Mouse (Mus musculus): ENCODE data around the gene Scgb1c1.

Gene Scgb1c1
- long read RNA-seq, experiment 1, partial matches to known transcripts: 0 of 2 reads
- long read RNA-seq, experiment 1, other reads (novel, unspliced or antisense): 0 of 2 reads
- long read RNA-seq, experiment 2, partial matches to known transcripts: 0 of 2 reads
- long read RNA-seq, experiment 2, other reads (novel, unspliced or antisense): 0 of 2 reads

DNA sequence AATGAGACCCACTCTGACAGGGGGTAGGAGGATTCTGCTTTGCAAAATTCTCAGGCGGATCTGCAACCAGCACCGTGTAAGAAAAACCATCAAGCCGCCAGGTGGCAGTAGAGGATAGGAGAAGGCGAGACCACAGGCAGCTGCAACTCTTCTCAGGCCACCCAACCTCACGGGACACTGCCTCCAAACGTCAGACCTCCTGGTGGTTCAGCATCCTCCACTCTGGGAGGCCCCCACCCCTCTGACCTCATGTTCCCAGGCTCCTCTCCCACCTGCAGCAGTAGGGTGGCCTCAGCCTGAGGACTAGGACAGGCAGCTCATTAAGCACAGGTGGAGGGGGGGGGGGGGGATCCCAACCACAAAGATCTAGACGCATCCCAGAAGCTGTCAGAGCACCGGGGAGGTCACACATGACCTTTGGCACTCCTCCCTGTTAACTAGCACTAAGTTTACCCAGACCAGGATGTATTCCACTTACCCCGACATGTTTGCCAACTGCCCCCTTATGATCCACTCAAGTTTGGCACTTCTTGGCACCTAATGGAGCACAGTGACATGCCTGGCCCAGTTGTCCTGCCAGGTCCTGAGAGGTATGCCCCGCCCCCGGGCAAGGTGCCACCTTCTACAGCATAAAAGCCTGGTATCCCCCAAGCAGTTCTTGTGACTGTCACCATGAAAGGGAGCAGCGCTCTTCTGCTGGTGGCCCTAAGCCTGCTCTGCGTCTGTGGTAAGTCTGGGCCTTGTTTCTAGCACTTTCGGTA lies at the start of gene Scgb1c1:
Gene Scgb1c1 (plus strand): TSS at position 643 of the 761 bp plus-strand sequence.
- intact Hi-C loops (cut with DNase I): loop anchor here (1.0 to 10.0 kb wide), 4 partner anchors 58 to 340 kb away; partner anchors contain the start of gene Ifitm1

DNA sequence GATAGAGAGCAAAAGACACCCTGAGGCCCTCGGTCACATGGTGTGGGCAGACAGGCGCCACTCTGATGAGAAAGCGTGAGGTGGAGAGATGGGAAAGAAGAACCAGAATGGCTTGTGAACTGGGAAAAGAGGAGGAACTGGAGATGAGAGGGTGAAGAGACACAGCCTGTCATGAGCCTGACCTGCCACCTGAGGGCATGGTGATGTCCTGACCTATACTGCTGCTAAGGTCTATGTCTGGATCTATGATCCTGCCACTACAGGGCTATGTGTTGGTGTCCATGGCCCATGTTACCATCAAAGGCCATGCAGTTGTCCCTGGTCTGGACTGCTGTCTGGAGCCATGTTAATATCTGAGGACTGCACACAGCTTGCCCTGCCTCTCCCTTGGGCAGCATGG lies 47.7 kb upstream of the Scgb1c1 start:
- intact Hi-C loops (cut with DNase I): no loop called here

DNA sequence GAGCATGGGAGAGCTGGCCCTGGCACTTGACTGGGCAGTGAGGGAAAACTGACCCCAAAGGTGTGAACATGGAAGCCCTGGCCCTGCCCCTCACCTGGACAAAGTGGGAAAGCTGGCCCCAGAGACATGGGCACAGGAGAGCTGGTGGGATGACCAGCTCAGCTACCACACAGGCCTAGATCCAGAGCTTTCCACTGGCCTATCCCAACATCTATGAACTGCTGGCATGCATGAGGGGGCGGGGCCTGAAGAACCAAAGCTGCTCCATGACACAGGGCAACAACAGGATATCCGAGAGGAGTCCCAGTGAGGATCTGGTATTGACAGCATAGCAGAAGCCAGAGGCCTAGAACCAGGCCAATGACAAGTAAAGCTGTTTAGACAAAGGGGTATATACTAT lies 47.1 kb upstream of the Scgb1c1 start:
- intact Hi-C loops (cut with DNase I): no loop called here

DNA sequence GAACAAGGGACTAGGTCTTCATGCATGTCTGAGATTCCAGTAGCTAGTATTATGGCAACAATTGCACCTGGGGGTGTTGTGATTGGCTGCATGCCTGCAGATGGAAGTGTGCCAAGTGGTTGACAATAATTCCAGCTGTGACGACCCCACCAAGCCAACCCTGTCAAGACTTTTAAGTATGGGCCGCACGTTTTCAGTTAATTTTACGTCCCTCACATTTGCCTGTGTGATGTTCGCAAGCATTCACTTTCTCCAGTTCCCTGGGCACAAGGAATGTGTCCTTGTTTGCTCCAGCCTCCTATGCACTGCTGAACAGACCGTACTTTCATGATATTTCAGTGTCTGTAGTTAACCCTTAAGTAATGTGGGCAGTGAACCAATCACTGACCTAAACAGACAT lies 42.7 kb upstream of the Scgb1c1 start:
- intact Hi-C loops (cut with DNase I): no loop called here

DNA sequence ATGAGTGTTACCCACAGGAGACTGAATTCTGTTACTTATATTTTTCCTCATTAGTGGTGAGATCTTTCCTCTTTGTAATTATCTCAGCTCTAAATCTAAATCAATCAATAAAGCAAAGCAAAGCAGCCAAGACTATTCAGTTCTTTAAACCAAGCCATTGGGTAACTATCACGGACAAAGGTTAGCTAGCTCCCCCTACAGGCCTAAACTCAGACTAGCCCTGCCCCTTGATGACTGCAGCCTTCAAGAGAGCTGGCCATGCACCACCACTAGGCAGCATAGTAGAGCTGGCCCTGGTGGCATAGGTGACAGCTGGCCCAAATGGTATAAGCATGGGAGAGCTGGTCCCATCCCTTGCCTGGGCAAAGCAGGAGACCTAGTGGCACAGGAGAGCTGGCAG lies 39.6 kb upstream of the Scgb1c1 start:
- intact Hi-C loops (cut with DNase I): no loop called here

DNA sequence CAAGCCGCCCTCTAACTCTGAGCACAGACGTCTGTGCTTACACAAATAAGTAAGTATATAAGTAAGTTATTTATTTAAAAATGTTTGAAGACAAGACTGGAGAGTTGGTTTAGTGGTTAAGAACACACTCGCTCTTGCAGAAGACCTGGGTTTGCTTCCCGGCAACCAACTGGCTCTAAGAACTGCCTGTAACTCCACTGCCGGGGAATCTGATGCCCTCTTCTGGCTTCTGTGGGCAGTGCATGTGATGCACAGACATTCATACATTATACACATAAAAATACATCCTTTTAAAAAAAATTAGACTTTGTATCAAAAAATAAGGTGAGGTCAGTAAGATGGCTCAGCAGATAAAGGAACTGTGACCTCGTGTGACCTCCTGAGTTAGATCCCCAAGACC lies 34.9 kb upstream of the Scgb1c1 start:
- intact Hi-C loops (cut with DNase I): no loop called here

DNA sequence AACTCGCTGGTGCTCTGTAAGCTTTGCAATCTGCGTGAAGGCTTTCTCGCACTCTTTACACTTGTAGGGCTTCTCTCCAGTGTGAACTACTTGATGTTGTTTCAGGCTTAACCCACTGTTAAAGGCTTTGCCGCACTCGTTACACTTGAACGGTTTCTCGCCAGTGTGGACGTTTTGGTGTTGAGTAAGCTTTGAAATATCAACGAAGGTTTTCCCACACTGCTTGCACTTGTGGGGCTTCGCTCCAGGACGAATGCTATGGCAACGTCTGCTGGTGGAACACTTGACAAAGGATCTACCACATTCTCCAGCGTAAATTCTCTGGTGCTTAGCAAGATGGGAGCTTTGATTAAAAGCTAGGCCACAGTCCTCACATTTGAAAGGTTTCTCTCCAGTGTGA lies 33.6 kb upstream of the Scgb1c1 start:
- intact Hi-C loops (cut with DNase I): no loop called here

DNA sequence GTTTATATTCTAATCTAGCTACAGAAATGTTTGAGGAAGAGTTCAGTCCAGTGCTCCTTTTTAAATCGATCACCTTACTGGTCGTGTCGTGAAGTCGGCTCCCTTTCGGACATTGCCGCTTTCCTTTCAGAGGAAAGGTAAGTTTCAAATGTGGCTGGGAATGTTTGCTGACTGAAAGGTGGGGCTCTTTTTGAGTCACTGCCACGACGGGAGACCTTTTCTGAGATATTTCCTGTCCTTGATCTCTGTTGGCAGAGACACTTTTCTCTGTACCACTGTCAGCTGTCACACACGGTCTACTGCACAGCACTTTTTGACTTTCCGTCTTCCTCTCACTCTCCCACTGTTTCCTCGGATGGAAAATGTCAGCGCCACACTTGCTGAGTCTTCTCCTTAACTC lies 32.5 kb upstream of the Scgb1c1 start:
- intact Hi-C loops (cut with DNase I): no loop called here

DNA sequence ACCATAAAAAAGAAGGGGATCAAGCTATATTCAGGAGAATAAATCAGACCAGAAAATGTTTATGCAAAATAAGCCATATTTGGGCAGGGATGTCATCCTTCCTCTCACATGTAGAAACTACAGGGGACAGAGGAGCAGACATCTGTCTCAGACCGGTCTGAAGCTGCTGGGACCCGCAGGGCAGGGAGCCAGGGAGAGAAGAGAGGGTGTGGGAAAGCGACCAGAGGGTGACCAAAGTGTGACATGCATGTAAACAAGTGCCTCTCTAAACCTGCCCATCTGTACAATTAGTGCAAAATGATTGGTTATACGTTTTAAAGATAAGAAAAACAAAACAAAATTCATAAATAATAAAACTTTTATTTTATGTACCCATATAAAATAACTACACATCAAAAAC lies 25.2 kb upstream of the Scgb1c1 start:
- intact Hi-C loops (cut with DNase I): no loop called here

DNA sequence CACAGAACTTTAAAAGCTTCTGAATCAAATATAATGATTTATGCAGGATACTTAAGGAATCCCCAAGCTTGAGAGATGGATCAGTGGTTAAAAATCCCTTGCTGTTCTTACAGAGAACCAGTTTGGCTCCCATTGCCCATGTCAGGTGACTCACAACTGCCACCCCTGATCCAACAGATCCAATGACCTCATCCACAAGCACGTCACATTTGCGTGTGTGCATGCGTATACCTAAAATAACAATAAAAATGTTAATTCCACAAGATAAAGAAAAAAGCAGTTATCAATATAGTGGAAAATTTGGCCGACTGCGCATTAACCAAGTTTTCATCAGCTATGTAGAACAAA lies 24.1 kb upstream of the Scgb1c1 start:
- intact Hi-C loops (cut with DNase I): no loop called here

DNA sequence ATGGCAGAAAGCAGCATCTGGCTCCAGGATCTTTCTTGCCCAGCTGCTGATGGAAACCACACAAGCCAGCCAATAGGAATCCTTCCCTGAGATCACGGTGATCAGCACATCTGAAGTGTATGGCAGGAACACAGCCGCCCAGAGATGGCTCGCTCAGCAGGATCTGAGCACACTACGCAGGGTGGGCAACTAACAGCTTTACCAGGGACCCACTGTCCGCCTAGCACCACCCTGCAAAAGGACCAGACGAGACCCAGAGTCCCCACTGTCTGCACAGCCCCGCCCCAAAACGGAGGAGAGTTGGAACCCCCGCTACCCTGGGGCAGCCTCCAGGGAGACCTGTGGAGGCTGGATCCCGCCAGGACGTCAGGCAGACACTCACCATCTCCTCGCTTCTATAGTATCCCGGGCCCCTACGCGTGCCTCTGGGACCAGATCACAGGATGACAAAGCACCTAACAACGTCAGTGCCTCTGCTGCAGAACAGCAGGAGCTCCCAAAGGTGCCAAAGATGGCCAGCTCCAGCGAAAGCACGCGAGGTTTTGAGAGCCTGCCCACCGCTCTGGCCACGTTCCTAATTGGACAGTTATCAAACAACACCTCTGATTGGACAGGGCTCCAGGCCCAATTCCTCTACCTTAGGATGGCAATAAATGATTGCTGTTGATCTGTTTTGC lies 23.6 kb upstream of the Scgb1c1 start, which contains the start of gene Zfp941:
Gene Zfp941 (minus strand): TSS at position 526 of the 677 bp plus-strand sequence.
- intact Hi-C loops (cut with DNase I): no loop called here

DNA sequence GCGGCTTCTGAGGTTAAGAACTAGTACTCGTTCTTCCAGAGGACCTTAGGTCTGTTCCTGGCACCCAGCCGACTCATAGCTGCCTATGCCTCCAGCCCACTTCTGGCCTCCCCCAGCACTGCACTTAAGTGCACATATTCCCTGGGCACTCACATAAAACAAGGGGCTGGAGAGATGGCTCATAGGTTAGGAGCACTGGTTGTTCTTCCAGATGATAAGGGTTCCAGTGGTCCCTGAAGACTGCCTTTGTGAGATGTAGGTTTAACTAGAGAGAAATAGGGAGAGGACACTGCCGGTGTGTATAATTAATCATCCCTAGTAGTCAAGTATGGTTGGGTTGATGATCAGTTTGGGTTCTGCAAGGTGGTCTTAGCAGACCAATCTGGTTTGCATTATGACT lies 22.6 kb upstream of the Scgb1c1 start:
- intact Hi-C loops (cut with DNase I): no loop called here

DNA sequence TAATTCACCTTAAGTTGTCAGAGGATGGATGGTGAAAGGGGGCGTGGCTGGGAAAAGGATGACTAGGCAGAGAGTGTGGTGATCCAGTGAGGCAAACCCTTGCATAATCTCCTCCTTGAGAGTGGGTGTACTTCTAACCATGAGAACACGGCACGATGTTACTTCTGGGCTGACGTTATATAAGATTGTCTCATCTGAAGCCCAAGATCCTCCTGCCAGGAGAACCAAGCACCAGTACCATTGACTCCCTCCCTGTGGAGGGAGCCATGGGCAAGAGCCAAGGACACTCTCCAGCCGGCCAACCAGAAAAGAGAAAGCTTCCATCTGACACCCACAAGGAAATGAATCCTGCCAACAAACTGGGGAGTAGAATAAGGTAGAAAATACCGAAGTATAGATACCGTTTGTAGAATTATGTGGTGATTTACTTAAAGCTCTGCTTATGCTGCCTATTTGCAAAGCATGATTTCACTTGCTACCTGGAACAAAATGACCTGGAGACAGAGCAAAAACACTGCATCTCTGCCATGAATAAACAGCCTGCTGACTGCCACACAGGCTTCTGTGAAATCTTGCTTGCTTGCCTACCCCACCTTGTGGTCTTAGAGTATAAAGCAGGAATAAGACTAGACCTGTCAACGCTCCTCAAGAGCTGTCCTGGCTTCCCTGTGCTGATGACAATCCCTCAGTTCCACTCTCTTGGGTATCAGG lies 17.0 kb upstream of the Scgb1c1 start:
- intact Hi-C loops (cut with DNase I): no loop called here

DNA sequence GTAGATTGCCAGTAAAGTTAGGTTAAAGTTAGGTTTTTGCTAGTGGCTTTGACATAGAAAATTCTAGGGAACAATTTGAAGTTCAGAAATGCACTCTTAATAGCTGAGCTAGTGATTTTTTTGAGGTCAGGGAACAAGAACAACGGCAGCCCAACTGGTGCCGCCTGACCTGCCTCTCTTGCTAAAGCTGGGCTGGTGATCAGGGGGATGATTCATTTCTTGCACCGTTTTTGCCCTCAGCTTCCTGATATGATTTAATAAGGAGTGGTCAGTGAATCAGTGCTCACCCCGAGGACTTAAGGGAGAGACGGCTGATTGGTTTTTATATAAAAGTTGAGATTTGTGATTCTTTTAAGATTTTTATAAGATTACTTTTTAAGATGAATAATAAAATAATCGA lies 13.9 kb upstream of the Scgb1c1 start:
- intact Hi-C loops (cut with DNase I): loop anchor here (5.0 kb wide), 1 partner anchor 754 kb away; no protein-coding TSS in a partner anchor

DNA sequence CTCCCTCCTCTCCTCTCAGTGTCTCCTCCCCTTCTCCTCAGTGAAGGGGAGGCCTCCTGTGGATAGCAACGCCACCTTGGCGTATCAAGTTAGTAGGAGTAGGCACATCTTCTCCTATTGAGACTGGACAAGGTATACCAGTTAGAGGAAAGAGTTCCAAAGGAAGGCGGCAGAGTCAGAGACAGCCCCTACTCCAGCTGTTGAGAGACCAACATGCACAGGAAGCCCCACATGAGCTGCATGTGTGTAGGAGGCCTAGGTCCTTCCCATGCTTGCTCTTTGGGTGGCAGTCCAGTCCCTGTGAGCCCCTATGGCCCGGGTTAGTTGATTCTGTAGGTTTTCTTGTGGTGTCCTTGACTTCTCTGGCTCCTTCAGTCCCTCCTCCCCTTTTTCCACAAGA lies 12.0 kb upstream of the Scgb1c1 start:
- intact Hi-C loops (cut with DNase I): loop anchor here (5.0 kb wide), 1 partner anchor 756 kb away; no protein-coding TSS in a partner anchor

DNA sequence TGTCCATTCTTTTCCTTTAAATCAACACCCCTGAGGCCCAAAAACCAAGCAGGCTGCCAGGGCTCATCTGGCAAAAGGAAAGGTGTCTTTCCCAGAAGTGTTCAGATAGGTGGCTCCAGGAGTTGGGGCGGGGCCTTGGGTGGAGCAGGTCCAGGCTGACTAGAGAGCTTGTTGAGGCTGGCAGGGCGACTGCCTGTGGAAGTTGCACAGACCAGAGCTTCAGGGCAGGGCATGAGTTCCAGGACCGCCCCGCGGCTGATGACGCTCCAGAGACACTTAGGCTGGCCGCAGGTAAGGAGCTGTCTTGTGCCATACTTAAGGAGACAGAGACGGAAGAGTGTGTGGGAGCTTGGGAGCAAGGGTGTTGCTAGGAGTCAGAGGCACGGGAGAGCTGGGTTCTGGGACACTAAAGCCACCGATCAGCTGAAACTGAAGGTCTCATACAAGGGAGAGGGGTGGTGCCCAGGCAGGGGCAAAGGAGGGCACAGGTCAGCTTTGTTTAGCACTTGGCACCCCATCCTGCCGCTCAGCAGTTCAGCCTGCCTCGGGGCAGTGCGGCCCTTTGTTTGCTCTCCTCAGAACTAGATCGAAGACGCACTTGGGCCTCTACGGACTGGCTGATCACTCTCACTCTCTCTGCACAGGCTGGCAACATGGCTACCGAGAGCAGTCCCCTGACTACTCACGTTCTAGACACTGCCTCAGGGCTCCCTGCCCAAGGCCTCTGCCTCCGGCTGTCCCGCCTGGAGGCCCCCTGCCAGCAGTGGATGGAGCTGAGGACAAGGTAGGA lies 10.2 kb upstream of the Scgb1c1 start, which contains the start of gene Urah:
Gene Urah (plus strand): TSS at position 51 of the 790 bp plus-strand sequence.
- intact Hi-C loops (cut with DNase I): loop anchor here (5.0 kb wide), 1 partner anchor 758 kb away; no protein-coding TSS in a partner anchor

DNA sequence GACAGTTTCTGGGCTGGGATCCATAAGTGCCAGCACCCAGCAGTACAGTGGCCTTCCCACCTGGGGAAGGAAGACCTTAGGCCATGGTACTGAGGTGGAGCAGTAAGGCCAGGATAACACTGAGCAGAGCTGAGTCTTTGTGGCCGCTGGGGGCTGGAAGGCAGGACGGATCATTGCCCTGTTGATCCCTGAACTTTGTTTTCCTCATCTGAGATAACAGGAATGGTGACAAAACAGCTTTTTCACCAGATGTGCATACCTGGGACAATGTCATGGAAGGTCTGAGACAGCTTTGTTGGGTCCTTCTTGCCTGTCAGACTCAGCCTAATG lies 9.6 kb upstream of the Scgb1c1 start:
- intact Hi-C loops (cut with DNase I): no loop called here

DNA sequence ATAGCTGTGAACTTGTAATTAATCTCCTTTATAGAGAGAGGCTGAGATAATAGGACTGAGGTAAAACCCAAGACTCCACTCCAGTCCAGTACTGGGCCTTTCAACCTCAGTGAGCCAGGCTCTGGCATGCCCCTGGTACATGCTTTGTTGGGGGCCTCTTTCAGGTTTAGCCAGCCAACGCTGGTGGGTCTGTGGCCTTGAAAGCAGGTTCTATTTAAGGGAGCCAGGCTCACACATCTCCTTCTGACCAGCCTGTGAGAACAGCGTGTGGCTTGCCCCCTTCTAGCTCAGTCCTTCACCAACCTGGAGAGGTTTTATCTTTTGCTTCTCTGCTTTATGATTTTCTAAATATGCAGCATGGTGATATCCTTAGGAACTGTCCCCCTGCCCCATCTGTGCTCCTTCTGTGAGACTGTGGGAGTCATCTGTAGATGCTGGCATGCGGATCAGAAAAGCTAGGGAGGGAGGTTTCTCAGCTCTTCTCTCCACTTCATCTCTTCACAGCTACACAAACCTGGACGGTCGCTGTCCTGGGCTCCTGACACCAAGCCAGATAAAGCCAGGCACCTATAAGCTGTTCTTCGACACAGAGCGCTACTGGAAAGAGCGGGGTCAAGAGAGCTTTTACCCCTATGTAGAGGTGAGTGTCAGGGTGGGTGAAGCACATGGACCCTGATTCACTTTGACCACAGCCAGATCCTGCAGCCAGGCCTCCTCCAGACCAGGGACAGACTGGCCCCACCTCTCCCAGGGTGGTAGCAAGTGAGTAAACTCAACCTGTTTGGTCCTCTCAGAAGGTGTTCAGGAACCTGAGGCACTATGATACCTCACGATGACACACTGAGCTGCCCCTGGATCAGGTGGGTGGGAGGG lies 8.9 kb upstream of the Scgb1c1 start:
- intact Hi-C loops (cut with DNase I): no loop called here

DNA sequence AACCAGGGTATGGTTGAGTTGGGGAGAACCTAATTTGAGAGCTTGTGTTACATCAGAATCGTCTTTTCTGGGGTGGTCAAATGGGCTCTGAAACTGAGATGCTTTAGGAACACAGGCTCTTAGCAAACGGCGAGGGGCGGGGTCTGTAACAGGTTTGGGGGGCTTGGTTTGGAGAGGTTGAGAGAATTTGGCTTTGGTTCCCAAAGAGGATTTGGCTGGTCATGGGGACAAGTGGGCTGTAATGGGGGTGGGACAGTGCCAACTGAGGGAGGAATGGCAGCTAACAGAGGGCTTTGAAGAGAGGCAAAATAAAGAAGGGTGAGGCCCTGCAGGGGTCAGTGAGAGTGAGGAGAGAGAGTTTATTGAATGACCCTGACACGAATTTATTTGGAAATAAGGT lies 5.8 kb upstream of the Scgb1c1 start:
- intact Hi-C loops (cut with DNase I): no loop called here

Data from adrenal gland (tissue).